Mouse (Mus musculus) mouse trophoblast stem cell (cell line): Measurements from ENCODE around the gene 4933402N03Rik.

Experiments used
- in situ Hi-C, 2 experiments: fragments of 300-500 bp; cut with MseI, MboI; formaldehyde crosslinking; loops; 2 replicates in 1 of 2; 3 replicates in 1 of 2; pipeline ENCODE4 v1.15.1; 2025

4933402N03Rik gene

GRCm38 (mm10) chr7:131146214-131146613 is at the start of gene 4933402N03Rik:
TSS of gene 4933402N03Rik (minus strand) at chr7:131146314.
- in situ Hi-C loops: no loop called here

GRCm38 (mm10) chr7:131187996-131188395 is 41.9 kb upstream of the 4933402N03Rik start:
- in situ Hi-C loops: no loop called here

GRCm38 (mm10) chr7:131187047-131187446 is 40.9 kb upstream of the 4933402N03Rik start:
- in situ Hi-C loops: no loop called here

GRCm38 (mm10) chr7:131184339-131184738 is 38.2 kb upstream of the 4933402N03Rik start:
- in situ Hi-C loops: no loop called here

GRCm38 (mm10) chr7:131182685-131183084 is 36.6 kb upstream of the 4933402N03Rik start:
- in situ Hi-C loops: no loop called here

- in situ Hi-C loops: no loop called here
These were observed 28.0 kb upstream of the 4933402N03Rik start, which contains the start of gene 5430419D17Rik for GRCm38 (mm10) chr7:131174121-131174520. TSS of gene 5430419D17Rik (plus strand) at chr7:131174402.

GRCm38 (mm10) chr7:131169099-131169498 is 23.0 kb upstream of the 4933402N03Rik start:
- in situ Hi-C loops: no loop called here

- in situ Hi-C loops: no loop called here
These were observed 21.7 kb upstream of the 4933402N03Rik start for GRCm38 (mm10) chr7:131167771-131168170.

GRCm38 (mm10) chr7:131162251-131162650 is 16.1 kb upstream of the 4933402N03Rik start:
- in situ Hi-C loops: no loop called here

GRCm38 (mm10) chr7:131153044-131153443 is 6.9 kb upstream of the 4933402N03Rik start:
- in situ Hi-C loops: no loop called here

- in situ Hi-C loops: no loop called here
These were observed 4.1 kb upstream of the 4933402N03Rik start for GRCm38 (mm10) chr7:131150179-131150578.

- in situ Hi-C loops: no loop called here
These were observed 12.9 kb downstream of the 4933402N03Rik start for GRCm38 (mm10) chr7:131133181-131133580.

GRCm38 (mm10) chr7:131130021-131130420 is 16.1 kb downstream of the 4933402N03Rik start:
- in situ Hi-C loops: no loop called here

- in situ Hi-C loops: no loop called here
These were observed 23.8 kb downstream of the 4933402N03Rik start for GRCm38 (mm10) chr7:131122210-131122807.

- in situ Hi-C loops: no loop called here
These were observed 31.7 kb downstream of the 4933402N03Rik start for GRCm38 (mm10) chr7:131114434-131114833.

GRCm38 (mm10) chr7:131113676-131114075 is 32.4 kb downstream of the 4933402N03Rik start:
- in situ Hi-C loops: no loop called here

- in situ Hi-C loops: no loop called here
These were observed 33.6 kb downstream of the 4933402N03Rik start for GRCm38 (mm10) chr7:131112486-131112885.
